Mouse (Mus musculus): Measurements from ENCODE around the gene Dynlt1f. TPM values are rescaled to one million over a fixed set of nuclear protein-coding genes. Genes with fewer than 3 reads are reported as not detected.
"Not testable (repeated sequence)": the region's sequence is repeated elsewhere in the genome, so short reads cannot be mapped to it uniquely, and the experiment has no call there.

Gene Dynlt1f
- polyA plus RNA-seq, 1 experiment from 2014 or later, result 291 TPM

GRCm38 (mm10) chr17:6635781-6636180 lies 19.9 kb downstream of the Dynlt1f start:
- not testable (repeated sequence) for H3K4me3 ChIP-seq; H3K27me3 ChIP-seq (ENCODE audit: poor library complexity, severe bottlenecking); H3K4me1 ChIP-seq; H3K36me3 ChIP-seq (replicated peaks); H3K9me3 ChIP-seq; H3K27ac ChIP-seq; DNase-seq (ENCODE audit: extremely low spot score, low spot score)
- 94% methylated on average over 2 of the region's 4 CpGs for WGBS

GRCm38 (mm10) chr17:6632850-6633249 lies 22.9 kb downstream of the Dynlt1f start:
- WGBS, result 90% methylated on average over 6 of the region's 6 CpGs
- not testable (repeated sequence) for H3K4me3 ChIP-seq; H3K27me3 ChIP-seq (ENCODE audit: poor library complexity, severe bottlenecking); H3K9me3 ChIP-seq; DNase-seq (ENCODE audit: extremely low spot score, low spot score); H3K4me1 ChIP-seq; H3K36me3 ChIP-seq (replicated peaks); H3K27ac ChIP-seq

GRCm38 (mm10) chr17:6630398-6630797 lies 25.3 kb downstream of the Dynlt1f start:
- H3K27me3 ChIP-seq (ENCODE audit: poor library complexity, severe bottlenecking); H3K4me3 ChIP-seq; DNase-seq (ENCODE audit: extremely low spot score, low spot score); H3K9me3 ChIP-seq; H3K27ac ChIP-seq; H3K36me3 ChIP-seq (replicated peaks); H3K4me1 ChIP-seq: not testable (repeated sequence)
- WGBS, result 87% methylated on average over 4 of the region's 4 CpGs

GRCm38 (mm10) chr17:6624926-6625558 lies 30.7 kb downstream of the Dynlt1f start:
- WGBS, result 69% methylated on average over 2 of the region's 6 CpGs
- H3K9me3 ChIP-seq; H3K4me3 ChIP-seq; H3K4me1 ChIP-seq; H3K27me3 ChIP-seq (ENCODE audit: poor library complexity, severe bottlenecking); H3K36me3 ChIP-seq (replicated peaks); DNase-seq (ENCODE audit: extremely low spot score, low spot score); H3K27ac ChIP-seq: not testable (repeated sequence)

GRCm38 (mm10) chr17:6621976-6622375 lies 33.7 kb downstream of the Dynlt1f start:
- not testable (repeated sequence) for DNase-seq (ENCODE audit: extremely low spot score, low spot score); H3K4me3 ChIP-seq; H3K27me3 ChIP-seq (ENCODE audit: poor library complexity, severe bottlenecking); H3K27ac ChIP-seq; H3K9me3 ChIP-seq; H3K4me1 ChIP-seq; H3K36me3 ChIP-seq (replicated peaks)
- WGBS, result 94% methylated on average over 11 of the region's 12 CpGs

- 89% methylated on average over 19 of the region's 20 CpGs for WGBS
Observed at GRCm38 (mm10) chr17:6620730-6621451, 34.8 kb downstream of the Dynlt1f start.

GRCm38 (mm10) chr17:6620035-6620434 lies 35.7 kb downstream of the Dynlt1f start:
- DNase-seq (ENCODE audit: extremely low spot score, low spot score); H3K4me1 ChIP-seq; H3K27me3 ChIP-seq (ENCODE audit: poor library complexity, severe bottlenecking); H3K4me3 ChIP-seq; H3K9me3 ChIP-seq; H3K36me3 ChIP-seq (replicated peaks); H3K27ac ChIP-seq: not testable (repeated sequence)
- WGBS, result 83% methylated on average over 5 of the region's 6 CpGs

More at GRCm38 (mm10) chr17:6620730-6621451, 34.8 kb downstream of the Dynlt1f start:
- not testable (repeated sequence) for H3K9me3 ChIP-seq; H3K4me3 ChIP-seq; H3K27me3 ChIP-seq (ENCODE audit: poor library complexity, severe bottlenecking); H3K4me1 ChIP-seq; DNase-seq (ENCODE audit: extremely low spot score, low spot score); H3K27ac ChIP-seq; H3K36me3 ChIP-seq (replicated peaks)

- not testable (repeated sequence) for H3K27ac ChIP-seq; H3K9me3 ChIP-seq; H3K27me3 ChIP-seq (ENCODE audit: poor library complexity, severe bottlenecking); DNase-seq (ENCODE audit: extremely low spot score, low spot score); H3K36me3 ChIP-seq (replicated peaks); H3K4me3 ChIP-seq; H3K4me1 ChIP-seq
- WGBS, result 84% methylated on average over 5 of the region's 5 CpGs
Observed at GRCm38 (mm10) chr17:6619271-6619670, 36.4 kb downstream of the Dynlt1f start.

GRCm38 (mm10) chr17:6617689-6618400 lies 37.9 kb downstream of the Dynlt1f start:
- H3K27me3 ChIP-seq (ENCODE audit: poor library complexity, severe bottlenecking); H3K36me3 ChIP-seq (replicated peaks); H3K27ac ChIP-seq; H3K9me3 ChIP-seq; DNase-seq (ENCODE audit: extremely low spot score, low spot score); H3K4me3 ChIP-seq; H3K4me1 ChIP-seq: not testable (repeated sequence)
- 70% methylated on average over 8 of the region's 13 CpGs for WGBS

GRCm38 (mm10) chr17:6616731-6617130 lies 39.0 kb downstream of the Dynlt1f start:
- H3K36me3 ChIP-seq (replicated peaks); H3K4me3 ChIP-seq; H3K9me3 ChIP-seq; H3K27ac ChIP-seq; H3K4me1 ChIP-seq; DNase-seq (ENCODE audit: extremely low spot score, low spot score); H3K27me3 ChIP-seq (ENCODE audit: poor library complexity, severe bottlenecking): not testable (repeated sequence)
- 98% methylated on average over 9 of the region's 9 CpGs for WGBS

- 91% methylated on average over 6 of the region's 9 CpGs for WGBS
- H3K4me3 ChIP-seq; H3K9me3 ChIP-seq; H3K4me1 ChIP-seq; H3K36me3 ChIP-seq (replicated peaks); H3K27ac ChIP-seq; DNase-seq (ENCODE audit: extremely low spot score, low spot score); H3K27me3 ChIP-seq (ENCODE audit: poor library complexity, severe bottlenecking): not testable (repeated sequence)
Observed at GRCm38 (mm10) chr17:6614316-6614715, 41.4 kb downstream of the Dynlt1f start.

- H3K36me3 ChIP-seq (replicated peaks); H3K9me3 ChIP-seq; H3K27me3 ChIP-seq (ENCODE audit: poor library complexity, severe bottlenecking); H3K4me1 ChIP-seq; H3K27ac ChIP-seq; H3K4me3 ChIP-seq; DNase-seq (ENCODE audit: extremely low spot score, low spot score): not testable (repeated sequence)
- 95% methylated on average over 11 of the region's 14 CpGs for WGBS
Observed at GRCm38 (mm10) chr17:6613524-6613923, 42.2 kb downstream of the Dynlt1f start.

GRCm38 (mm10) chr17:6605347-6605746 lies 50.4 kb downstream of the Dynlt1f start:
- not testable (repeated sequence) for H3K36me3 ChIP-seq (replicated peaks); H3K27me3 ChIP-seq (ENCODE audit: poor library complexity, severe bottlenecking); DNase-seq (ENCODE audit: extremely low spot score, low spot score); H3K27ac ChIP-seq; H3K4me1 ChIP-seq; H3K9me3 ChIP-seq; H3K4me3 ChIP-seq
- WGBS, result 75% methylated on average over 1 of the region's 1 CpGs

Measured in forebrain, embryonic 10.5 days (tissue).